Mouse (Mus musculus) CH12.LX (cell line): ENCODE measurements at regions not wholly inside any gene's neighbourhood (a gene's known extent, or its start where the extent isn't known, plus 50 kb on each side); places are given as distances from the start of the nearest gene placed in this dataset.

Experiments used
- CTCF ChIP-seq, 2 experiments: IDR thresholded peaks in 1 of 2; conservative IDR thresholded peaks in 1 of 2; 2 replicates each; pipeline ENCODE4 v1.5.1; 2011 to 2012; ENCODE audit warnings: low read depth in 2 of 2, low read length in 2 of 2, improper control_type of control experiment in 1 of 2, inconsistent platforms in 1 of 2, mild to moderate bottlenecking in 1 of 2, moderate library complexity in 1 of 2
- EP300 ChIP-seq: IDR thresholded peaks from 2 replicates; pipeline ENCODE4 v1.6.1; 2011; ENCODE audit warnings: low read length, improper control_type of control experiment

DNA sequence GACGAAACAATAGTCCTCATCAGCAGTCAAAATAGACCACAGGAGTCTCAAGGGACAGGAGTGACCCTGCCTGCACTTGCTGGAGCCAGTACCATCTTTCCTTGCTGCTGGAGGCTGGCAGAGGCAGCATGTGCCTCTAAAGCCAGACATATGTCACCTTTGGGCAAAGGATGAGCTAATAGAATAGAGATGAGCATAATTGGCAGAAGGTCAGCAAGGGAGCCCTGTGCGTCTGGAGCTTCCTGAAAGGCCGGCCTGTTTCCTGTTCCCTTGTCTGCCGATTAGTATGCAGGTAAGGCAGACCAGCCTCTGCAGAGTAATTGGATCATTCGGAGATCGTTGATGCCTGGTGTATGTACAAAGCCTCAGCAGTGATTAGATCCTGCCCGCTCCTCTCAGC lies 87.0 kb upstream of the Rbfox1 start:
- TF ChIP-seq EP300 (no peak), CTCF (conservative IDR thresholded peaks at IDR 0.05 in 1 of 2, IDR thresholded peaks at IDR 0.05 in 1 of 2; ENCODE audit: low read depth in 2 of 2, low read length in 2 of 2) (no peak)
